Comparison of ENCODE assay signal across 14 mouse cellular contexts in genomic region chr7:69950221-69950670, GRCm38 (mm10).
DNase-seq lines count a peak whose midpoint lies in the region; ATAC-seq lines count a peak whose summit lies in the region.
"Had no signal": no experiment of that assay in that cellular context is flagged by ENCODE, and none has a peak within 500 bp of the region (broad histone marks: within the 10 kb centered on the region; RNA-seq: fewer than 3 reads in every experiment).

No protein-coding gene starts in this region.

- no peak overlapping the region for H3K4me3 ChIP-seq in hindbrain, embryonic 11.5 days (ENCODE audit: low read depth, low read length)
- no peak overlapping the region for H3K4me3 ChIP-seq in hindbrain, embryonic 10.5 days
- no peak overlapping the region for H3K4me3 ChIP-seq in forebrain, embryonic 15.5 days
- H3K4me3 ChIP-seq in midbrain, embryonic 10.5 days, result peak overlapping the region; percentile 28; the same call in 1 of the 2 replicates
- H3K4me3 ChIP-seq in liver, embryonic 12.5 days, result no peak overlapping the region
- H3K4me3 ChIP-seq: myocyte had no signal

- H3K27me3 ChIP-seq in hindbrain, embryonic 11.5 days (ENCODE audit: control insufficient read depth, insufficient read depth, low read length), result peaks cover 16% of the 10 kb centered on the region; the same call in 1 of the 2 replicates
- peaks cover 55% of the 10 kb centered on the region for H3K27me3 ChIP-seq in hindbrain, embryonic 10.5 days (ENCODE audit: insufficient read depth, poor library complexity, severe bottlenecking)
- H3K27me3 ChIP-seq in forebrain, embryonic 15.5 days, result peaks cover 28% of the 10 kb centered on the region
- H3K27me3 ChIP-seq in midbrain, embryonic 10.5 days (ENCODE audit: low read depth, poor library complexity, severe bottlenecking), result peaks cover 92% of the 10 kb centered on the region
- H3K27me3 ChIP-seq in liver, embryonic 12.5 days (replicated peaks), result no peaks in the 10 kb centered on the region

- no peaks in the 10 kb centered on the region for H3K9me3 ChIP-seq in hindbrain, embryonic 11.5 days (ENCODE audit: control insufficient read depth, low read length)
- H3K9me3 ChIP-seq in hindbrain, embryonic 10.5 days, result no peaks in the 10 kb centered on the region
- H3K9me3 ChIP-seq in forebrain, embryonic 15.5 days, result no peaks in the 10 kb centered on the region
- H3K9me3 ChIP-seq in midbrain, embryonic 10.5 days (replicated peaks), result no peaks in the 10 kb centered on the region
- no peaks in the 10 kb centered on the region for H3K9me3 ChIP-seq in liver, embryonic 12.5 days (replicated peaks)

- no peak overlapping the region for H3K4me2 ChIP-seq in hindbrain, embryonic 11.5 days (replicated peaks; ENCODE audit: low read depth, low read length)
- H3K4me2 ChIP-seq in forebrain, embryonic 15.5 days (replicated peaks), result peak overlapping the region; percentile 5; the same call in 1 of the 2 replicates
- H3K4me2 ChIP-seq in liver, embryonic 12.5 days, result no peak overlapping the region
- H3K4me2 ChIP-seq: lung, embryonic 14.5 days had no signal

- 29% methylated on average over 6 of the region's 6 CpGs for WGBS in hindbrain, embryonic 11.5 days
- 26% methylated on average over 6 of the region's 6 CpGs for WGBS in hindbrain, embryonic 10.5 days
- 4% methylated on average over 6 of the region's 6 CpGs for WGBS in forebrain, embryonic 15.5 days
- 18% methylated on average over 6 of the region's 6 CpGs for WGBS in midbrain, embryonic 10.5 days
- WGBS in liver, embryonic 12.5 days (ENCODE audit: insufficient replicate concordance), result 66% methylated on average over 6 of the region's 6 CpGs

- no peak overlapping the region for H3K27ac ChIP-seq in hindbrain, embryonic 11.5 days (ENCODE audit: low read depth, low read length)
- H3K27ac ChIP-seq in hindbrain, embryonic 10.5 days, result no peak overlapping the region
- H3K27ac ChIP-seq in forebrain, embryonic 15.5 days (replicated peaks), result no peak overlapping the region
- H3K27ac ChIP-seq in midbrain, embryonic 10.5 days (replicated peaks), result 0 out of 2 replicates have a peak overlapping the region, but pooled peaks have one; percentile 46
- no peak overlapping the region for H3K27ac ChIP-seq in liver, embryonic 12.5 days

- DNase-seq in hindbrain, embryonic 11.5 days (ENCODE audit: low spot score), result peak; percentile 34
- no peak for DNase-seq in hindbrain, embryonic 10.5 days (ENCODE audit: low spot score)
- peak; percentile 30 for DNase-seq in midbrain, embryonic 10.5 days (ENCODE audit: low spot score)
- peak; percentile 73 for DNase-seq in retina, postnatal 1 day
- DNase-seq in adipocyte (ENCODE audit: low spot score), result no peak
- DNase-seq: heart, adult 11 months; heart, postnatal 4 days; right cerebral cortex, postnatal 14 days had no signal

- peak; percentile 73 for ATAC-seq in hindbrain, embryonic 11.5 days (ENCODE audit: low FRiP score)
- peak; percentile 90 for ATAC-seq in forebrain, embryonic 15.5 days (replicated peaks)
- ATAC-seq in liver, embryonic 12.5 days, result no peak
- ATAC-seq in granulocyte monocyte progenitor cell, adult 5-6 weeks (replicated peaks; ENCODE audit: poor library complexity, severe bottlenecking), result no peak
- ATAC-seq: activated CD4-positive, CD25-positive, alpha-beta regulatory T cell, adult 4 months had no signal

- no peak overlapping the region for H3K9ac ChIP-seq in hindbrain, embryonic 11.5 days (ENCODE audit: low read depth, low read length)
- no peak overlapping the region for H3K9ac ChIP-seq in forebrain, embryonic 15.5 days (replicated peaks)
- H3K9ac ChIP-seq in liver, embryonic 12.5 days, result no peak overlapping the region
- H3K9ac ChIP-seq: lung, embryonic 14.5 days had no signal

- H3K36me3 ChIP-seq in hindbrain, embryonic 11.5 days (ENCODE audit: control insufficient read depth, insufficient read depth, low read length), result no peaks in the 10 kb centered on the region
- H3K36me3 ChIP-seq in hindbrain, embryonic 10.5 days, result no peaks in the 10 kb centered on the region
- H3K36me3 ChIP-seq in forebrain, embryonic 15.5 days, result no peaks in the 10 kb centered on the region
- H3K36me3 ChIP-seq in midbrain, embryonic 10.5 days, result no peaks in the 10 kb centered on the region
- no peaks in the 10 kb centered on the region for H3K36me3 ChIP-seq in liver, embryonic 12.5 days

- 0 out of 2 replicates have a peak, but pooled peaks cover 2% of the 10 kb centered on the region for H3K4me1 ChIP-seq in hindbrain, embryonic 11.5 days (replicated peaks; ENCODE audit: control insufficient read depth, insufficient read depth, low read length)
- H3K4me1 ChIP-seq in hindbrain, embryonic 10.5 days (replicated peaks), result peaks cover 17% of the 10 kb centered on the region
- H3K4me1 ChIP-seq in forebrain, embryonic 15.5 days, result peaks cover 14% of the 10 kb centered on the region
- peaks cover 21% of the 10 kb centered on the region for H3K4me1 ChIP-seq in midbrain, embryonic 10.5 days
- H3K4me1 ChIP-seq in liver, embryonic 12.5 days, result no peaks in the 10 kb centered on the region

Comparison
In these comparisons a context has a peak if more than half of its experiments do, and no peak if none do; other contexts are left out.
1. DNase-seq: peak in hindbrain, embryonic 11.5 days (single experiment), midbrain, embryonic 10.5 days (single experiment) and retina, postnatal 1 day (single experiment); none in hindbrain, embryonic 10.5 days (single experiment) and adipocyte (single experiment).
2. ATAC-seq: peak in hindbrain, embryonic 11.5 days (single experiment) and forebrain, embryonic 15.5 days (single experiment); none in liver, embryonic 12.5 days (single experiment) and granulocyte monocyte progenitor cell, adult 5-6 weeks (single experiment).